Mouse (Mus musculus): ENCODE data around the gene Hras.

GRCm38 (mm10) chr7:141213133-141213532, 19.3 kb upstream of the Hras start:
- no peak for TF ChIP-seq CTCF (IDR thresholded peaks at IDR 0.05; ENCODE audit: borderline replicate concordance, insufficient read depth, low read length)
- no peak for TF ChIP-seq POLR2A (IDR thresholded peaks at IDR 0.05; ENCODE audit: low read depth, low read length)
